Mouse (Mus musculus) olfactory bulb, adult 2 months (tissue): Measurements from ENCODE around the gene Man2a1. TPM values are rescaled to one million over a fixed set of nuclear protein-coding genes. Genes with fewer than 3 reads are reported as not detected.
"Not testable (repeated sequence)": the region's sequence is repeated elsewhere in the genome, so short reads cannot be mapped to it uniquely, and the experiment has no call there.

Experiments used
- H3K27ac ChIP-seq: fragments of 200-500 bp; 2 replicates; pipeline ENCODE4 v1.5.1; 2012; ENCODE audit warnings: low read depth, low read length; ENCODE audit not compliant: insufficient read depth
- H3K4me1 ChIP-seq: fragments of 200-500 bp; 2 replicates; pipeline ENCODE4 v1.6.1; 2012; ENCODE audit warnings: low read length; ENCODE audit not compliant: control insufficient read depth, insufficient read depth
- H3K4me3 ChIP-seq: fragments of 200-500 bp; 2 replicates; pipeline ENCODE4 v1.5.1; 2012; ENCODE audit warnings: mild to moderate bottlenecking, low read depth, low read length, moderate library complexity; ENCODE audit not compliant: insufficient read depth
- CTCF ChIP-seq: fragments of 200-500 bp; IDR thresholded peaks from 2 replicates; pipeline ENCODE4 v1.5.1; 2012; ENCODE audit warnings: low read depth, mild to moderate bottlenecking, low read length, moderate library complexity; ENCODE audit not compliant: insufficient read depth
- POLR2A ChIP-seq: fragments of 200-500 bp; IDR thresholded peaks from 2 replicates; pipeline ENCODE4 v1.6.1; 2012; ENCODE audit warnings: mild to moderate bottlenecking, low read depth, low read length, moderate library complexity; ENCODE audit not compliant: insufficient read depth
- WGBS: fragments of 180-500 bp; shearing (Covaris S2); methylation state at CpG from one replicate; pipeline ENCODE4 v1.1.7; 2018; 5-methylcytosine and 5-hydroxymethylcytosine counted together
- polyA plus RNA-seq: library from polyadenylated mRNA; stranded (reverse); fragments of >200 nt; gene quantifications from 2 replicates; pipeline ENCODE4 v1.2.4, GENCODE M21; 2012; ENCODE audit warnings: low replicate concordance; ENCODE audit not compliant: missing spikeins, insufficient read depth, insufficient read length

The Man2a1 gene
- polyA plus RNA-seq, 1 experiment = not detected

- Histone ChIP-seq H3K4me3 (no peak overlapping the region), H3K27ac (no peak overlapping the region)
- WGBS = 94% methylated on average over 5 of the region's 5 CpGs
Observed at GRCm38 (mm10) chr17:64751249-64751648, 150.7 kb downstream of the Man2a1 start.

GRCm38 (mm10) chr17:64752126-64753019 lies 151.8 kb downstream of the Man2a1 start:
- Histone ChIP-seq H3K4me3 (no peak overlapping the region), H3K27ac (no peak overlapping the region), H3K4me1 (peaks cover 2% of the 10 kb centered on the region; the same call in 1 of the 2 replicates)
- WGBS = 89% methylated on average over 13 of the region's 13 CpGs
- TF ChIP-seq CTCF = no peak
- TF ChIP-seq POLR2A = no peak

More at GRCm38 (mm10) chr17:64751249-64751648, 150.7 kb downstream of the Man2a1 start:
- H3K4me1 ChIP-seq = peaks cover 2% of the 10 kb centered on the region; the same call in 1 of the 2 replicates
- no peak for TF ChIP-seq CTCF
- no peak for TF ChIP-seq POLR2A

- TF ChIP-seq POLR2A = no peak
- TF ChIP-seq CTCF = no peak
- H3K4me3 ChIP-seq = no peak overlapping the region
- peaks cover 2% of the 10 kb centered on the region; the same call in 1 of the 2 replicates for H3K4me1 ChIP-seq
- 53% methylated on average over 6 of the region's 6 CpGs for WGBS
- no peak overlapping the region for H3K27ac ChIP-seq
Observed at GRCm38 (mm10) chr17:64753507-64753906, 153.0 kb downstream of the Man2a1 start.

GRCm38 (mm10) chr17:64754142-64754863 lies 153.8 kb downstream of the Man2a1 start:
- H3K27ac ChIP-seq = no peak overlapping the region
- peaks cover 2% of the 10 kb centered on the region; the same call in 1 of the 2 replicates for H3K4me1 ChIP-seq
- H3K4me3 ChIP-seq = no peak overlapping the region
- TF ChIP-seq POLR2A (no peak), CTCF (no peak)
- 55% methylated on average over 9 of the region's 9 CpGs for WGBS

GRCm38 (mm10) chr17:64755191-64755590 lies 154.7 kb downstream of the Man2a1 start:
- TF ChIP-seq CTCF = no peak
- no peak for TF ChIP-seq POLR2A
- 90% methylated on average over 5 of the region's 5 CpGs for WGBS
- Histone ChIP-seq H3K27ac (no peak overlapping the region), H3K4me1 (peaks cover 2% of the 10 kb centered on the region; the same call in 1 of the 2 replicates), H3K4me3 (no peak overlapping the region)

GRCm38 (mm10) chr17:64762651-64763050 lies 162.1 kb downstream of the Man2a1 start:
- H3K4me1 ChIP-seq, H3K27ac ChIP-seq, H3K4me3 ChIP-seq: not testable (repeated sequence)
- 90% methylated on average over 4 of the region's 4 CpGs for WGBS

GRCm38 (mm10) chr17:64763491-64763890 lies 163.0 kb downstream of the Man2a1 start:
- Histone ChIP-seq H3K4me3 (no peak overlapping the region), H3K27ac (no peak overlapping the region), H3K4me1 (no peaks in the 10 kb centered on the region)
- WGBS = 94% methylated on average over 4 of the region's 4 CpGs
- TF ChIP-seq POLR2A (no peak), CTCF (no peak)

GRCm38 (mm10) chr17:64764175-64765122 lies 163.9 kb downstream of the Man2a1 start:
- no peak overlapping the region for H3K27ac ChIP-seq
- 97% methylated on average over 11 of the region's 11 CpGs for WGBS
- TF ChIP-seq CTCF (no peak), POLR2A (no peak)

GRCm38 (mm10) chr17:64765286-64765685 lies 164.8 kb downstream of the Man2a1 start:
- Histone ChIP-seq H3K4me3 (no peak overlapping the region), H3K4me1 (no peaks in the 10 kb centered on the region), H3K27ac (no peak overlapping the region)
- WGBS = 64% methylated on average over 9 of the region's 9 CpGs
- TF ChIP-seq CTCF (no peak), POLR2A (no peak)

More at GRCm38 (mm10) chr17:64764175-64765122, 163.9 kb downstream of the Man2a1 start:
- Histone ChIP-seq H3K4me1 (no peaks in the 10 kb centered on the region), H3K4me3 (no peak overlapping the region)
